In genomic region chr9:32543040-32543581, GRCm38 (mm10) we compare ENCODE assay signal across 8 mouse cellular contexts. TPM values are rescaled to one million over a fixed set of nuclear protein-coding genes. Genes with fewer than 3 reads are reported as not detected.
DNase-seq lines count a peak whose midpoint lies in the region; ATAC-seq and TF ChIP-seq lines count a peak whose summit lies in the region.

No protein-coding gene starts in this region.

- H3K36me3 ChIP-seq in spleen, adult 2 months (ENCODE audit: control insufficient read depth, insufficient read depth, low read length) = no peaks in the 10 kb centered on the region
- no peaks in the 10 kb centered on the region for H3K36me3 ChIP-seq in heart, embryonic 14.5 days (ENCODE audit: control insufficient read depth, insufficient read depth, low read length)
- H3K36me3 ChIP-seq in limb, embryonic 13.5 days = no peaks in the 10 kb centered on the region
- H3K36me3 ChIP-seq in small intestine, adult 2 months (ENCODE audit: control insufficient read depth, insufficient read depth, low read length) = no peaks in the 10 kb centered on the region

- H3K27me3 ChIP-seq in spleen, adult 2 months (ENCODE audit: control insufficient read depth, insufficient read depth, low read length) = no peaks in the 10 kb centered on the region
- H3K27me3 ChIP-seq in heart, embryonic 14.5 days (ENCODE audit: control insufficient read depth, insufficient read depth, low read length) = peaks cover 54% of the 10 kb centered on the region
- H3K27me3 ChIP-seq in limb, embryonic 13.5 days = peaks cover 24% of the 10 kb centered on the region
- peaks cover 46% of the 10 kb centered on the region for H3K27me3 ChIP-seq in small intestine, adult 2 months (ENCODE audit: control insufficient read depth, insufficient read depth, low read length)

- TF ChIP-seq CTCF in spleen, adult 2 months (IDR thresholded peaks at IDR 0.05; ENCODE audit: extremely low read depth, insufficient read depth, insufficient read length, insufficient replicate concordance) = no peak
- TF ChIP-seq CTCF in small intestine, adult 2 months (IDR thresholded peaks at IDR 0.05; ENCODE audit: extremely low read depth, insufficient read length, insufficient replicate concordance, low read depth, low read length) = no peak

- H3K4me2 ChIP-seq in heart, embryonic 14.5 days (ENCODE audit: low read length) = peak overlapping the region; percentile 79
- H3K4me2 ChIP-seq in limb, embryonic 13.5 days (replicated peaks) = peak overlapping the region; percentile 79

- WGBS in spleen, adult 2 months = 6% methylated on average over 18 of the region's 18 CpGs
- WGBS in heart, embryonic 14.5 days = 2% methylated on average over 18 of the region's 18 CpGs
- WGBS in limb, embryonic 13.5 days = 1% methylated on average over 18 of the region's 18 CpGs
- WGBS in small intestine, adult 2 months = 4% methylated on average over 18 of the region's 18 CpGs

- peak overlapping the region; percentile 98 for H3K4me3 ChIP-seq in spleen, adult 2 months (ENCODE audit: extremely low read depth, insufficient read depth, insufficient read length)
- peak overlapping the region; percentile 55 to 58 for H3K4me3 ChIP-seq in heart, embryonic 14.5 days (ENCODE audit: control insufficient read depth in 1 of 2, insufficient read depth in 1 of 2, low read depth in 1 of 2, low read length in 2 of 2)
- peak overlapping the region; percentile 91 for H3K4me3 ChIP-seq in limb, embryonic 13.5 days
- H3K4me3 ChIP-seq in small intestine, adult 2 months (ENCODE audit: low read depth, low read length) = peak overlapping the region; percentile 77

- H3K9me3 ChIP-seq in heart, embryonic 14.5 days (ENCODE audit: control insufficient read depth, low read length) = no peaks in the 10 kb centered on the region
- no peaks in the 10 kb centered on the region for H3K9me3 ChIP-seq in limb, embryonic 13.5 days

- no peak overlapping the region for H3K27ac ChIP-seq in spleen, adult 2 months (ENCODE audit: insufficient read depth, low read length)
- H3K27ac ChIP-seq in heart, embryonic 14.5 days (replicated peaks in 1 of 2; ENCODE audit: control insufficient read depth in 1 of 2, insufficient read depth in 1 of 2, low read depth in 2 of 2, low read length in 2 of 2) = peak overlapping the region; percentile 79 to 84
- H3K27ac ChIP-seq in limb, embryonic 13.5 days = peak overlapping the region; percentile 96
- no peak overlapping the region for H3K27ac ChIP-seq in small intestine, adult 2 months (ENCODE audit: insufficient read depth, low read depth, low read length)

- peak overlapping the region; percentile 79 for H3K9ac ChIP-seq in heart, embryonic 14.5 days (ENCODE audit: low read length)
- peak overlapping the region; percentile 99 for H3K9ac ChIP-seq in limb, embryonic 13.5 days

- no peak for ATAC-seq in heart, embryonic 14.5 days (ENCODE audit: insufficient number of reproducible peaks, insufficient read depth, low FRiP score, low read depth)
- ATAC-seq in limb, embryonic 13.5 days (ENCODE audit: low FRiP score, low read depth) = peak; percentile 29; the same call in 1 of the 2 replicates

- DNase-seq in spleen, adult 2 months (ENCODE audit: low read depth in 1 of 2, low spot score in 2 of 2) = no peak
- DNase-seq in spleen, postnatal 14 days (ENCODE audit: low spot score in 2 of 2) = no peak
- DNase-seq in spleen, postnatal 4 days (ENCODE audit: low spot score in 2 of 2) = no peak
- DNase-seq in urinary bladder, postnatal 25 days (ENCODE audit: low spot score) = no peak
- DNase-seq in adipocyte (ENCODE audit: low spot score) = no peak

- peaks cover 14% of the 10 kb centered on the region; the same call in 1 of the 2 replicates for H3K4me1 ChIP-seq in spleen, adult 2 months (ENCODE audit: control insufficient read depth, insufficient read depth, insufficient read length)
- H3K4me1 ChIP-seq in heart, embryonic 14.5 days (ENCODE audit: control insufficient read depth in 2 of 2, insufficient read depth in 2 of 2, low read length in 2 of 2) = peaks cover 22 to 36% of the 10 kb centered on the region in 2 experiments
- peaks cover 73% of the 10 kb centered on the region for H3K4me1 ChIP-seq in limb, embryonic 13.5 days
- no peaks in the 10 kb centered on the region; the same call in 1 of the 2 replicates for H3K4me1 ChIP-seq in small intestine, adult 2 months (ENCODE audit: control insufficient read depth, insufficient read depth, insufficient read length, low read length)

- no peak for TF ChIP-seq POLR2A in spleen, adult 2 months (IDR thresholded peaks at IDR 0.05; ENCODE audit: low read depth, low read length)
- no peak for TF ChIP-seq POLR2A in small intestine, adult 2 months (IDR thresholded peaks at IDR 0.05; ENCODE audit: low read depth, low read length)

RNA-seq across cellular contexts. Expression of gene Fli1, which starts 0.5 kb away (rescaled TPM):
- 24.4 and 31.3 TPM in 2 replicates for polyA plus RNA-seq in spleen, adult 2 months (2012; rRNA removed)
- polyA plus RNA-seq in heart, embryonic 14.5 days (2014; fragmentation: Nextera tagmentation; extraction: Ambion mirVana) = 20.6 and 22.4 TPM in 2 replicates
- 34.3 and 37.9 TPM in 2 replicates for polyA plus RNA-seq in limb, embryonic 13.5 days (2015; fragmentation: Nextera tagmentation; extraction: Ambion mirVana)
- 1.8 and 3.1 TPM in 2 replicates for polyA plus RNA-seq in small intestine, adult 2 months (2012; rRNA removed)

Comparison
In these comparisons a context has a peak if more than half of its experiments do, and no peak if none do; other contexts are left out.
1. H3K27ac ChIP-seq: peak in heart, embryonic 14.5 days (2 of 2) and limb, embryonic 13.5 days (single experiment); none in spleen, adult 2 months (single experiment) and small intestine, adult 2 months (single experiment).
2. Peak in every context shown above with its lines, with median percentiles within 50 percentile points of each other: H3K4me3 ChIP-seq.